Mouse (Mus musculus): Measurements from ENCODE around the gene Dyx1c1. TPM values are rescaled to one million over a fixed set of nuclear protein-coding genes. Genes with fewer than 3 reads are reported as not detected.
A peak's percentile ranks its signal among the peaks of the same experiment; 100 is the strongest.

The Dyx1c1 gene
- 1 to 10 TPM; 2.8 to 2.9 TPM for total RNA-seq (2021)
- long read RNA-seq, experiment 1, partial matches to known transcripts, result 1 of 3 reads
- long read RNA-seq, experiment 1, other reads (novel, unspliced or antisense), result 2 of 3 reads
- long read RNA-seq, experiment 2, partial matches to known transcripts, result 1 of 5 reads
- long read RNA-seq, experiment 2, other reads (novel, unspliced or antisense), result 2 of 5 reads

DNA sequence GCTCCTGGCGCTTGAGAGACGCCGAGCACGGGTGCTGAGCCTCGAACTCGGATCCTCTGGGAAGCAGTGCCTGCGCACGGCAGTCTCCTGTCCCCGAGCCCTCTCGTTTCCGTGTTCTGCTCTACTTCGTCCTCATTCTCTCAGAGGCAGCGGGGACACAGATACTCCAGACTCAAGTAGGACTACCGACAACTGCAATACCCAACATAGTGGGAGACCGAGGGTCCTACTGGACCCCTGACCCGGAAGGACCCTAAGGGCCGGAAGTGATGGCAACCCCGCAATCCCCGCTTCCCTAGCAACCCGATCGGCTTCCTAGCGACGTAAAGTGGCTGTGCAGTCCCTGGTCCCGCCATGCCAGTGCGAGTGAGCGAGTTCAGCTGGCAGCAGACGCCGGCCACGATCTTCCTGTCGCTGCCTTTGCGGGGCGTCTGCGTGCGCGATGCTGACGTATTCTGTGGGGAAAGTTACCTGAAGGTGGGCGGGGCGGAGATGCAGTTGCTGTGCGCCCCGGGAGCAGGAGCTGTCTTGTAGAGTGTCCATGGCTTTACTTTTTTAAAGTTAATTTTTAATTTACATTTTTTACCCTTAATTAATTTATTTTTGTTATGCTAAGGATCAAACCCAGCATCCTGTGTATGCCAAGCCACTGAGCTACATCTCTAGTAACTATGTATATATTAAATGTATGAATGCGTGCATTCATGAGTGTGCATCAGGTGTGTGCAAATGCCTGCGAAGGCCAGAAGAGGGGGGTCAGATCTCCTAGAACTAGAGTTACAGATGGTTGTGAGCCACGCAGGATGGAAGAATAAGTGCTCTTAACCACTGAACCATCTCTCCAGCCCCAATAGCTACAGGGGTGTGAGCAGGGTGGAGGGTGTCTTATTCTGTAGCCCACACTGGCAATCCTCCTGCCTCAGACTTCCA lies at the start of gene Dyx1c1, which contains the start of gene Gm44503:
Dyx1c1 (plus strand) TSS at position 265 of the 930 bp plus-strand sequence.
Gm44503 (plus strand) TSS at position 332 of the 930 bp plus-strand sequence.
- peak; percentile 69 to 73 for DNase-seq (ENCODE audit: low spot score in 2 of 2)

- DNase-seq (ENCODE audit: low spot score in 2 of 2), result no peak
These were observed 47.2 kb upstream of the Dyx1c1 start for GRCm38 (mm10) chr9:72911381-72911780.

DNA sequence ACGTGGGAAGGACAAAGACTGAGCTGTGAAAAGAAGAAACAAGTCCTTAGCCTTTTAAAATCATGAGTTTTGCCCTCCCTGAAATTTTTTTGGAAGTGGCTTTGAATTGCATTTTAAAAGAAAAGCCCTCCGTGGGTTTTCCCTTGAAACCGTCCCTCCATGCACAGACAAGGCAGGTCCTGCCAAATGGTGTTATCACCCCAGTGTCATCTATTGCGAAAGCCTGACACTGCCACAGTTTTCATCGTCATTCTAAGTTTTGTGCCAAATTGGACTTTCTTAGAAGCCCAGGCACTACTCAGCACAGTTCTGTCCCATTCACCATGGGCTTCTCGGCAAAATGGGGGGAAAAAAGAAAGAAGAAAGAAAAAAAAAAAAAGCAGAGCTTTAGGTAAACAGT lies 45.0 kb upstream of the Dyx1c1 start:
- no peak for DNase-seq (ENCODE audit: low spot score in 2 of 2)

DNA sequence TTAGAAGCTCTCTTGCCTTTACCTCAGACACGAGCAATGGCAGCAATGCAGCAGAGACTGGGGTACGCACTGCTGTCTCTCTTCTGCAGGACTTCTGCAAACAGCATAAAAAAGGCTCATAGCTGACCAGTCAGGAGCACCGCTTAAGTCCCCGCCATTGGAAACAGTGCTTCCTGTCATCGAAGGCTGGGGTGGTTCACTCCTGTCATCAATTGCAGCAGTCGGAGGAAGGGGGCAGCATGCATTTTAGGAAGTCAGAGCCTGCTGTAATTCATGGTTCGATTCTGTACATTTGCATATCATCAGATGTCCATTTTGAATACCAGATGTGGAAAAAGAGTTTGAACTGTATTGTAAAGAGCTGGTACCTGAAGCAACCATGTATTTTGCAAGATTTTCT lies 42.9 kb upstream of the Dyx1c1 start:
- DNase-seq (ENCODE audit: low spot score in 2 of 2), result no peak

DNA sequence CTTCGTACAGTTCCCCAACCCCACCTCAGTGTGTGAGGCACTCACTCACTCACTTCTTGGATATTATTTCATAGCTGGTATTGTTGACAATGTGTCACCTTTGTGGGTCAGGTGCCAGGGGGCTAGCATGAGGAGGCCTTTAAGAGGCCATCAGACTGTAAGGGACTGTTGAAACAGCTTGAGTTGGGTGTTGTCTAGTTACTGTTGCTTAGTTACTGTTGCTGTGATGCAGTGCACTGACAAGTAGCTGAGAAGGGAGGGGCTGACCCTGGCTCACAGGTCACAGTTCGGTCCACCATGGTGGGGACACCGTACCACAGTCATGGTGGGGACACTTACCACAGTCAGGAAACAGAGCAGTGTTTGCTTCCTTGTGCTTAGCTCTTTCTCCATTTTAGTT lies 35.5 kb upstream of the Dyx1c1 start:
- no peak for DNase-seq (ENCODE audit: low spot score in 2 of 2)

GRCm38 (mm10) chr9:72925021-72925934 lies 33.3 kb upstream of the Dyx1c1 start, which contains the start of gene Pygo1:
Gene Pygo1 (plus strand): TSS chr9:72925645.
- DNase-seq (ENCODE audit: low spot score in 2 of 2), result peak; percentile 32 to 43

GRCm38 (mm10) chr9:72925935-72926258 lies 32.7 kb upstream of the Dyx1c1 start:
- peak in 1 of 2 experiments; percentile 46 for DNase-seq (ENCODE audit: low spot score in 2 of 2)

DNA sequence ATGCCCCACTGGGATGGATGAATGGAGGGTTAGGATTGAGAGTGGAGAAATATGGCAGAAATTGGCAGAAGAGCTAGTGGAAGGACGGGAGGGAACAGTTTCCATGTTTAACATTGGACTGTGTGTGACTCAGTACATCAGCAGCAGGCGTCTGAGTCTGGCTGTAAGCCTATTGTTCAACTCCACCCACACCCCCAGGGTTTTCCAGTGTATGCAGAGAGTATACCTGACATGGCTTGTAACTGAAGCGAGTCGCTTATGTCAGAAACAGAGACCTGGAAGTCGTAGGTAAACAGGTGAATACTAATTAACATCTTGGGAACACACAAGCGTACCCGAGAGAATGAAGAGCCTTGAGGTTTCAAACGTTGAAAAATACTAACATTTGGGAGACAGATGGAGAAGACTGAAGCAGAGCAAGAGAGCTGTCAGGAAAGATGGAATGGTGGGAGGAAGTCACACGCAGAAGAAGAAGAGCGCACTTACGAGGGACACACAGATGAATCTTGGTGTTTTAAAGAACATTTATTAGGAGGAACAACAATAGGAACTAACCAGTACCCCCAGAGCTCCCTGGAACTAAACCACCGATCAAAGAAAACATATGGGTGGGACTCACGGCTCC lies 27.3 kb upstream of the Dyx1c1 start:
- peak; percentile 62 to 85 for DNase-seq (ENCODE audit: low spot score in 2 of 2)

- DNase-seq (ENCODE audit: low spot score in 2 of 2), result no peak
These were observed 23.3 kb upstream of the Dyx1c1 start for GRCm38 (mm10) chr9:72935309-72935708.

GRCm38 (mm10) chr9:72936301-72936700 lies 22.3 kb upstream of the Dyx1c1 start:
- DNase-seq (ENCODE audit: low spot score in 2 of 2), result no peak

DNA sequence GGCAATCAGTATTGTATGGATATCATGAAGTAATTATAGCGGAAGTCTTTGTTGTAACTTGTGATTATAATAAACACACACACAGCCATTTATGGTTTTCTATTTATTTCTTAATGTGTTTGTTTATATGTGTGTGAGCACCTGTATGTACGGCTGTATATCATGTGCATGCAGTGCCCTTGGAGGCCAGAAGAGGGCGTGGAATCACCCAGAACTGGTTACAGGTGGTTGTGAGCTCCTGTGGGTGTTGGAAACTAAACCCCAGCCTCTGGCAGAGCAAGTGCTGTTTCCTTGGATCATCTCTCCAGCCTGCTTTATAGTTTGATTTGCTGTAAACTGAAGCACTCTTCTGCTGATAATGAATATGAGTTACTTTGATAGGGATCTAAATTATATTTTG lies 15.2 kb upstream of the Dyx1c1 start:
- DNase-seq (ENCODE audit: low spot score in 2 of 2), result no peak

- no peak for DNase-seq (ENCODE audit: low spot score in 2 of 2)
These were observed 14.3 kb upstream of the Dyx1c1 start for GRCm38 (mm10) chr9:72944286-72944685.

- DNase-seq (ENCODE audit: low spot score in 2 of 2), result no peak
These were observed 11.6 kb upstream of the Dyx1c1 start for GRCm38 (mm10) chr9:72947010-72947409.

GRCm38 (mm10) chr9:72949572-72949971 lies 9.0 kb upstream of the Dyx1c1 start:
- no peak for DNase-seq (ENCODE audit: low spot score in 2 of 2)

DNA sequence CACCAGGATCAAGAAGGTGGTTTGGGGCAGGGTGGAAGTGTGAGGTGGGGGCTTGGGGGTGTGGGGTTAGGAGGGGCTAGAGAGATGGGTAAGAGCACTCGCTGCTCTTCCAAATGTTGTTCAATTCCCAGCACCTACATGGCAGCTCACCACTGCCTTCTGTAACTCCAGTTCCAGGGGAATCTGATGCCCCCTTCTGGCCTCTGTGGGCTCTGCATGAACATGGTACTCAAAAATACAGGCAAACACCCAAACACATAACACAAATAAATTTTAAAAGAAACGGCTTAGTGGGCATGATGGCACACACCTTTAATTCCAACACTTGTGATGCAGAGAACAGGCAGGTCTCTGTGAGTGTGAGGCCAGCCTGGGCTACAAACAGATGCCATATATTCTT lies 3.8 kb upstream of the Dyx1c1 start:
- DNase-seq (ENCODE audit: low spot score in 2 of 2), result no peak

DNA sequence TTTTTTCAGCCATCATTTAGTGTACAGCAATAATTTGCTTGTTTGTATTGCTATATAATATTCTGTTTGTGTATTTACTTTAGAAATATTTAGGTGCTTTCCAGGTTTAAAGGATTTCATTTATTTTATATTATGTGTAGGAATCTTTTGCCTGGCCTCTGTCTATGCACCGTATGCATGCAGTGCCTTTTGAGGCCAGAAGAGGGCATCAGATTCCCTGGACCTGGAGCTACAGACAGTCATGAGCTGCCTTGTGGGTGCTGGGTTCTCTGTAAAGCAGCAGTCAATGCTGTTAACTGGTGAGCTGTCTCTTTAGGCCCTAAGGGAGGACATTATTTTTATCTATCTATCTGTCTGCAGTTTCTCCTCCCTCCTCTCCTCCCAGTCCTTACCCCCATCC lies 3.0 kb upstream of the Dyx1c1 start:
- peak in 1 of 2 experiments; percentile 45 for DNase-seq (ENCODE audit: low spot score in 2 of 2)

GRCm38 (mm10) chr9:72961346-72961745 lies 2.8 kb downstream of the Dyx1c1 start:
- no peak for DNase-seq (ENCODE audit: low spot score in 2 of 2)

- DNase-seq (ENCODE audit: low spot score in 2 of 2), result no peak
These were observed 3.4 kb downstream of the Dyx1c1 start for GRCm38 (mm10) chr9:72961959-72962358.

DNA sequence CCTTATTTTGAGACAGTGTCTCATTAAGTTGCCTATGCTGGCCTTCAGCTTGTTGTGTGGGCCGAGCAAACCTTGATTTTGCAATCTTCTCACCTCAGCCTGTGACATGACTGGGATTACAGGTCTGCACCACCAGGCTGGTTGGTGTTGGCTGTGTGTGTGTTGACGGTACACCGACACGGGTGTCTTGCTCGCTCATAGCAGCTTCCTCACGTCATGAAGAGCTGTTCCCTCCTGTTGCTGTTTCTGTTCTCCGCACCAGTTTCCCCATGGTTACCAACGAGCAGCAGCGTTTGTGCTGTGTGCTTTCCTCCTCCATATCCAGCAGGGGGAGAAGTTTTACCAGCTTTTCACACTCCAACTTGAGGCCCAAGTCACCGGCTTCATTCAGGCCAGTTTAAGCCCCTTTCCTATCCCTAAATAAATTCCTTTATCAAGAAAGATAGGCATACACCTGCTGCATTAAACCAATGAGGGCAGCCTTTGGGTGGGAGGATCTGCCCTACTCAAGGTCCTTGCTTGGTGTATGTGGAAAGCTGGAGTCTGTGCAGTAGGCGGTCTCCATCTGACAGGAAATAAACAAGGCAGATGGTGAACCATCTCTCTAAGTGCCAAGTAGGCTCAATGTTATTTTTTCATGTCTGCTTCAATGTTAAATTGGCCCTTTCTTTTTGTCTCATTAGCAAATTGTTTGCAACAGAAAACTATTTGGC lies 9.9 kb downstream of the Dyx1c1 start:
- peak; percentile 84 to 92 for DNase-seq (ENCODE audit: low spot score in 2 of 2)

- DNase-seq (ENCODE audit: low spot score in 2 of 2), result no peak
These were observed 11.3 kb downstream of the Dyx1c1 start for GRCm38 (mm10) chr9:72969874-72970273.

Data from layer of hippocampus, postnatal 14 days (tissue).